ENCODE assay signal across 10 mouse cellular contexts in genomic region chr8:121871833-121872440, GRCm38 (mm10). TPM values are rescaled to one million over a fixed set of nuclear protein-coding genes. Genes with fewer than 3 reads are reported as not detected.
DNase-seq lines count a peak whose midpoint lies in the region; ATAC-seq lines count a peak whose summit lies in the region.
"Had no signal": no experiment of that assay in that cellular context is flagged by ENCODE, and none has a peak within 500 bp of the region (broad histone marks: within the 10 kb centered on the region; RNA-seq: fewer than 3 reads in every experiment).

No protein-coding gene starts in this region.

- no peak overlapping the region for H3K4me3 ChIP-seq in hindbrain, embryonic 16.5 days (ENCODE audit: low read length)
- no peak overlapping the region for H3K4me3 ChIP-seq in hindbrain, embryonic 11.5 days (ENCODE audit: low read depth, low read length)
- no peak overlapping the region for H3K4me3 ChIP-seq in limb, embryonic 15.5 days

- ATAC-seq in hindbrain, embryonic 16.5 days: peak; percentile 45; the same call in 1 of the 2 replicates
- no peak for ATAC-seq in hindbrain, embryonic 11.5 days (ENCODE audit: low FRiP score)
- ATAC-seq in limb, embryonic 15.5 days (ENCODE audit: insufficient number of reproducible peaks, low FRiP score, low TSS enrichment, low read depth): no peak
- no peak for ATAC-seq in CD4-positive, CD25-positive, alpha-beta regulatory T cell, adult 4 months

- no peak overlapping the region for H3K9ac ChIP-seq in hindbrain, embryonic 16.5 days (ENCODE audit: low read depth, low read length)
- H3K9ac ChIP-seq in hindbrain, embryonic 11.5 days (ENCODE audit: low read depth, low read length): no peak overlapping the region
- no peak overlapping the region for H3K9ac ChIP-seq in limb, embryonic 15.5 days

- peaks cover 5% of the 10 kb centered on the region; the same call in 1 of the 2 replicates for H3K4me1 ChIP-seq in hindbrain, embryonic 16.5 days (ENCODE audit: control insufficient read depth, insufficient read depth, low read depth, low read length)
- peaks cover 2% of the 10 kb centered on the region; the same call in 1 of the 2 replicates for H3K4me1 ChIP-seq in hindbrain, embryonic 11.5 days (replicated peaks; ENCODE audit: control insufficient read depth, insufficient read depth, low read length)
- H3K4me1 ChIP-seq in limb, embryonic 15.5 days: peaks cover 40% of the 10 kb centered on the region

- DNase-seq in hindbrain, embryonic 11.5 days (ENCODE audit: low spot score): no peak
- DNase-seq in MN1 (ENCODE audit: low spot score): peak; percentile 73
- DNase-seq in adrenal gland, postnatal 36 days: peak; percentile 46 to 56
- DNase-seq in cerebellum, adult 11-12 months: no peak
- no peak for DNase-seq in frontal cortex, postnatal 25 days (ENCODE audit: low spot score in 2 of 2)
- DNase-seq: gastrocnemius, postnatal 25 days had no signal

- H3K9me3 ChIP-seq in hindbrain, embryonic 16.5 days (ENCODE audit: control insufficient read depth, low read length): no peaks in the 10 kb centered on the region
- no peaks in the 10 kb centered on the region for H3K9me3 ChIP-seq in hindbrain, embryonic 11.5 days (ENCODE audit: control insufficient read depth, low read length)
- H3K9me3 ChIP-seq in limb, embryonic 15.5 days: no peaks in the 10 kb centered on the region
- H3K9me3 ChIP-seq: megakaryocyte, embryonic 14.5 days had no signal

- no peaks in the 10 kb centered on the region for H3K27me3 ChIP-seq in hindbrain, embryonic 16.5 days (replicated peaks; ENCODE audit: control insufficient read depth, insufficient read depth, low read length)
- no peaks in the 10 kb centered on the region; the same call in 1 of the 2 replicates for H3K27me3 ChIP-seq in hindbrain, embryonic 11.5 days (ENCODE audit: control insufficient read depth, insufficient read depth, low read length)
- no peaks in the 10 kb centered on the region for H3K27me3 ChIP-seq in limb, embryonic 15.5 days

- H3K4me2 ChIP-seq in hindbrain, embryonic 16.5 days (ENCODE audit: low read length): no peak overlapping the region
- no peak overlapping the region for H3K4me2 ChIP-seq in hindbrain, embryonic 11.5 days (replicated peaks; ENCODE audit: low read depth, low read length)
- H3K4me2 ChIP-seq in limb, embryonic 15.5 days: no peak overlapping the region

- H3K36me3 ChIP-seq in hindbrain, embryonic 16.5 days (ENCODE audit: control insufficient read depth, insufficient read depth, low read length): no peaks in the 10 kb centered on the region
- H3K36me3 ChIP-seq in hindbrain, embryonic 11.5 days (ENCODE audit: control insufficient read depth, insufficient read depth, low read length): no peaks in the 10 kb centered on the region
- no peaks in the 10 kb centered on the region for H3K36me3 ChIP-seq in limb, embryonic 15.5 days

- WGBS in hindbrain, embryonic 16.5 days: 27% methylated on average over 10 of the region's 10 CpGs
- WGBS in hindbrain, embryonic 11.5 days: 46% methylated on average over 10 of the region's 10 CpGs
- 6% methylated on average over 10 of the region's 10 CpGs for WGBS in limb, embryonic 15.5 days

- H3K27ac ChIP-seq in hindbrain, embryonic 16.5 days (ENCODE audit: low read depth, low read length): no peak overlapping the region
- H3K27ac ChIP-seq in hindbrain, embryonic 11.5 days (ENCODE audit: low read depth, low read length): no peak overlapping the region
- peak overlapping the region; percentile 65; the same call in 1 of the 2 replicates for H3K27ac ChIP-seq in limb, embryonic 15.5 days

RNA-seq across cellular contexts. Expression of gene Slc7a5, which starts 35.6 kb away (rescaled TPM):
- polyA plus RNA-seq in hindbrain, embryonic 16.5 days (2015; fragmentation: Nextera tagmentation; extraction: Ambion mirVana): 44.9 and 57.8 TPM in 2 replicates
- 23.3 and 29.9 TPM in 2 replicates for polyA plus RNA-seq in hindbrain, embryonic 11.5 days (2014; fragmentation: Nextera tagmentation; extraction: Ambion mirVana)
- total RNA-seq in adrenal gland, postnatal 36 days (2021): 10 to 100 TPM; 41.6 to 64.0 TPM
- polyA plus RNA-seq in limb, embryonic 15.5 days (2015; fragmentation: Nextera tagmentation; extraction: Ambion mirVana): 24.5 and 27.4 TPM in 2 replicates
- 1 to 10 TPM; 1.8 to 3.3 TPM for polyA plus RNA-seq in CD4-positive, CD25-positive, alpha-beta regulatory T cell, adult 4 months (2017; shearing (Covaris generic))

RNA-seq across cellular contexts. Expression of gene Klhdc4, which starts 42.6 kb away (rescaled TPM):
- polyA plus RNA-seq in hindbrain, embryonic 16.5 days (2015; fragmentation: Nextera tagmentation; extraction: Ambion mirVana): 42.1 and 44.5 TPM in 2 replicates
- 45.9 and 50.9 TPM in 2 replicates for polyA plus RNA-seq in hindbrain, embryonic 11.5 days (2014; fragmentation: Nextera tagmentation; extraction: Ambion mirVana)
- 10 to 100 TPM; 22.7 to 23.1 TPM for total RNA-seq in adrenal gland, postnatal 36 days (2021)
- 31.5 and 34.2 TPM in 2 replicates for polyA plus RNA-seq in limb, embryonic 15.5 days (2015; fragmentation: Nextera tagmentation; extraction: Ambion mirVana)
- 10 to 100 TPM; 28.0 to 40.9 TPM for polyA plus RNA-seq in CD4-positive, CD25-positive, alpha-beta regulatory T cell, adult 4 months (2017; shearing (Covaris generic))

Comparison
In these comparisons a context has a peak if more than half of its experiments do, and no peak if none do; other contexts are left out.
1. DNase-seq: peak in MN1 (single experiment) and adrenal gland, postnatal 36 days (2 of 2); none in hindbrain, embryonic 11.5 days (single experiment), cerebellum, adult 11-12 months (single experiment) and frontal cortex, postnatal 25 days (0 of 2).